Mouse (Mus musculus): ENCODE results near the gene Avil. TPM values are rescaled to one million over a fixed set of nuclear protein-coding genes. Genes with fewer than 3 reads are reported as not detected.

Avil gene
- total and polyA plus RNA-seq, 3 experiments, result 2.7 to 20.0 (median 8.2) TPM

DNA sequence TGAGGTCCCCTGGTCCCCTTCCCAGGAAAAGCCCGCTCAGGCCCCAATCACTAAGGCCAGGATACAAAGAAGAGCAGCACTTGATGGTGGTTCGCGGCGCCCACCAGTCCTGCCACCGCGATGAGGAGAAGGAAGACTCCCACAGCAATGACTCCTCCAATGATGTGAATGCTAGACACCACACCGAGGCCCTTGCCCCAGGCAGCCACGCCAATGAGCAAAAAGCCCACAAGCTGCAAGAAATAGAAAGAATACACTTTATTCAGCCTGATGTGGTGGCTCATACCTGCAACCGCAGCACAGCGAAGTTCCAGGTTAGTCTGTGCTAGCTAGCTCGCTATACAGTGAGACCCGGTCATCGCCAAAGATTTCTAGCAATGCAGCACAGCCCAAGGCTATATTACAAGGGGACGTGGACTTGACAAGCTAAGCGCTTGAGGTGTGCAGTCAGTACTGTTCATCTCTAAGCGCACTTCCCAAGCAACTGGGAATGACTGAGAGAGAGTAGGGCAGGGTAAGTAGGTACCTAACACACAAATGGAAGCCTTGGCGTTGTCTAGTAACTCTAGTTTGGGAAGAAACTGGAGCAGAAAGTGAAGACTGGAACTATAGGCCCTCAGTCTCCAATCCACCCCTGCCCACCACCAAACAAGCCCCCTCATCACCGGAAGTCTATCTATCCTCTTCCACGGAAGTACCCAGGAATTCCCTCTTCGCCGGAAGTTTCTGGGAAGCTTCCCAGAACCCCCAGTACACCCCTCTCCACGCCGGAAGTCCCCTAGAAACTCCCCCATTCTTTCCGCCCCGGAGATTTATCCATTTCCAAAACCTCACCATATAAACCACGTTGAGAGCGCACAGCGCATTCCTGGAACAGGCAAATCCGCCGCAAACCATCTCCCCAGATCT lies 69.0 kb downstream of the Avil start:
- in situ Hi-C loops (cut with MboI; ENCODE audit: low pct_ligation_motif_present, low pct_unique_long_range_greater_than_20kb, low sequenced_read_pairs) (no loop called here), dilution Hi-C loops (cut with MboI; ENCODE audit: extremely low pct_ligation_motif_present, extremely low pct_unique_long_range_greater_than_20kb, low sequenced_read_pairs) (no loop called here)
- Histone ChIP-seq H3K4me3 (replicated peaks in 1 of 3; ENCODE audit: low read depth in 2 of 3, low read length in 2 of 3, poor library complexity in 1 of 3) (peak overlapping the region; percentile 66 to 87 (median 74)), H3K9ac (ENCODE audit: insufficient read depth, low read depth) (peak overlapping the region; percentile 97), H3K4me2 (ENCODE audit: insufficient read depth, low read depth, poor library complexity, severe bottlenecking) (peak overlapping the region; percentile 64), H3K79me2 (replicated peaks; ENCODE audit: control insufficient read depth, extremely low read depth, insufficient read depth, poor library complexity, severe bottlenecking) (peaks cover 16% of the 10 kb centered on the region), H3K27ac (ENCODE audit: insufficient read depth, low read depth) (peak overlapping the region; percentile 63), H3K9me3 (replicated peaks; ENCODE audit: low read length) (no peaks in the 10 kb centered on the region), H3K4me1 (ENCODE audit: control insufficient read depth in 1 of 2, insufficient read depth in 2 of 2) (peaks cover 10 to 43% of the 10 kb centered on the region in 2 experiments), H3K36me3 (replicated peaks in 1 of 2; ENCODE audit: control insufficient read depth in 1 of 2, insufficient read depth in 1 of 2, low read length in 1 of 2) (peaks cover 37 to 42% of the 10 kb centered on the region in 2 experiments), H3K27me3 (replicated peaks) (no peaks in the 10 kb centered on the region)
- TF ChIP-seq POLR2A (IDR thresholded peaks at IDR 0.05; ENCODE audit: low read depth, low read length) (peak; percentile 34; the same call in 1 of the 2 replicates), MAFK (IDR thresholded peaks at IDR 0.05; ENCODE audit: insufficient replicate concordance, low read length) (no peak), ELF1 (IDR thresholded peaks at IDR 0.05; ENCODE audit: low read depth, low read length) (peak; percentile 12; the same call in 1 of the 2 replicates), POLR2AphosphoS2 (IDR thresholded peaks at IDR 0.05; ENCODE audit: low read depth, low read length) (0 out of 2 replicates have a peak, but pooled peaks have one; percentile 16), KAT2A (IDR thresholded peaks at IDR 0.05; ENCODE audit: insufficient replicate concordance, low read length) (0 out of 2 replicates have a peak, but pooled peaks have one; percentile 19), IRF4 (IDR thresholded peaks at IDR 0.05; ENCODE audit: low read depth, low read length) (no peak), USF1 (IDR thresholded peaks at IDR 0.05; ENCODE audit: low read depth, low read length) (no peak), BHLHE40 (IDR thresholded peaks at IDR 0.05; ENCODE audit: low read depth, low read length) (no peak), TCF12 (IDR thresholded peaks at IDR 0.05; ENCODE audit: low read depth, low read length) (peak; percentile 34; the same call in 1 of the 2 replicates)
- DNase-seq (ENCODE audit: extremely low read depth), result peak; percentile 27

Other genes starting within 250 kb of the Avil start
- 16.7 and 19.8 TPM in 2 replicates for gene Atp23, start 99.4 kb upstream of the Avil start, total RNA-seq (2012; rRNA removed)
- gene Atp23, start 99.4 kb upstream of the Avil start, total RNA-seq (2014; rRNA removed), result 15.4 and 17.2 TPM in 2 replicates
- 16.9 and 18.9 TPM in 2 replicates for gene Atp23, start 99.4 kb upstream of the Avil start, polyA plus RNA-seq (2012; ENCODE audit: insufficient read length, low read depth)
- 13.2 and 20.2 TPM in 2 replicates for gene Ctdsp2, start 22.0 kb upstream of the Avil start, total RNA-seq (2012; rRNA removed)
- gene Ctdsp2, start 22.0 kb upstream of the Avil start, total RNA-seq (2014; rRNA removed), result 7.5 and 8.9 TPM in 2 replicates
- 17.7 and 21.9 TPM in 2 replicates for gene Ctdsp2, start 22.0 kb upstream of the Avil start, polyA plus RNA-seq (2012; ENCODE audit: insufficient read length, low read depth)
- gene Tsfm, start 30.1 kb downstream of the Avil start, total RNA-seq (2012; rRNA removed), result 72.0 and 78.0 TPM in 2 replicates
- gene Tsfm, start 30.1 kb downstream of the Avil start, total RNA-seq (2014; rRNA removed), result 88.9 and 93.9 TPM in 2 replicates
- gene Tsfm, start 30.1 kb downstream of the Avil start, polyA plus RNA-seq (2012; ENCODE audit: insufficient read length, low read depth), result 53.0 and 53.2 TPM in 2 replicates
- 28.4 and 32.7 TPM in 2 replicates for gene Mettl1, start 40.7 kb downstream of the Avil start, total RNA-seq (2012; rRNA removed)
- 19.6 and 21.6 TPM in 2 replicates for gene Mettl1, start 40.7 kb downstream of the Avil start, total RNA-seq (2014; rRNA removed)
- 44.0 and 49.4 TPM in 2 replicates for gene Mettl1, start 40.7 kb downstream of the Avil start, polyA plus RNA-seq (2012; ENCODE audit: insufficient read length, low read depth)
- gene Eef1akmt3, start 40.8 kb downstream of the Avil start, total RNA-seq (2012; rRNA removed), result 0.76 and 0.98 TPM in 2 replicates
- 0.62 and 0.78 TPM in 2 replicates for gene Eef1akmt3, start 40.8 kb downstream of the Avil start, total RNA-seq (2014; rRNA removed)
- gene Eef1akmt3, start 40.8 kb downstream of the Avil start, polyA plus RNA-seq (2012; ENCODE audit: insufficient read length, low read depth), result 1.1 and 1.2 TPM in 2 replicates
- 0.34 and 0.42 TPM in 2 replicates for gene Cyp27b1, start 47.5 kb downstream of the Avil start, total RNA-seq (2012; rRNA removed)
- gene Cyp27b1, start 47.5 kb downstream of the Avil start, total RNA-seq (2014; rRNA removed), result 0.32 TPM in 2 replicates
- gene Cyp27b1, start 47.5 kb downstream of the Avil start, polyA plus RNA-seq (2012; ENCODE audit: insufficient read length, low read depth), result 0.89 and 1.4 TPM in 2 replicates
- 3.4 and 3.6 TPM in 2 replicates for gene March9, start 59.5 kb downstream of the Avil start, total RNA-seq (2012; rRNA removed)
- 0.58 and 0.68 TPM in 2 replicates for gene March9, start 59.5 kb downstream of the Avil start, total RNA-seq (2014; rRNA removed)
- 0.97 and 1.0 TPM in 2 replicates for gene March9, start 59.5 kb downstream of the Avil start, polyA plus RNA-seq (2012; ENCODE audit: insufficient read length, low read depth)
- 257 and 304 TPM in 2 replicates for gene Cdk4, start 62.8 kb downstream of the Avil start, total RNA-seq (2012; rRNA removed)
- 799 and 864 TPM in 2 replicates for gene Cdk4, start 62.8 kb downstream of the Avil start, total RNA-seq (2014; rRNA removed)
- gene Cdk4, start 62.8 kb downstream of the Avil start, polyA plus RNA-seq (2012; ENCODE audit: insufficient read length, low read depth), result 839 and 921 TPM in 2 replicates
- 81.5 and 85.9 TPM in 2 replicates for gene Tspan31, start 69.6 kb downstream of the Avil start, total RNA-seq (2012; rRNA removed)
- 110 and 148 TPM in 2 replicates for gene Tspan31, start 69.6 kb downstream of the Avil start, total RNA-seq (2014; rRNA removed)
- gene Tspan31, start 69.6 kb downstream of the Avil start, polyA plus RNA-seq (2012; ENCODE audit: insufficient read length, low read depth), result 72.8 and 79.9 TPM in 2 replicates
- 43.5 and 46.0 TPM in 2 replicates for gene Agap2, start 74.6 kb downstream of the Avil start, total RNA-seq (2012; rRNA removed)
- gene Agap2, start 74.6 kb downstream of the Avil start, total RNA-seq (2014; rRNA removed), result 24.8 and 27.8 TPM in 2 replicates
- 26.1 and 27.8 TPM in 2 replicates for gene Agap2, start 74.6 kb downstream of the Avil start, polyA plus RNA-seq (2012; ENCODE audit: insufficient read length, low read depth)
- 81.1 and 82.7 TPM in 2 replicates for gene Os9, start 120.4 kb downstream of the Avil start, total RNA-seq (2012; rRNA removed)
- 41.0 and 42.8 TPM in 2 replicates for gene Os9, start 120.4 kb downstream of the Avil start, total RNA-seq (2014; rRNA removed)
- 61.9 and 78.2 TPM in 2 replicates for gene Os9, start 120.4 kb downstream of the Avil start, polyA plus RNA-seq (2012; ENCODE audit: insufficient read length, low read depth)
- 15.5 and 17.5 TPM in 2 replicates for gene B4galnt1, start 164.5 kb downstream of the Avil start, total RNA-seq (2012; rRNA removed)
- gene B4galnt1, start 164.5 kb downstream of the Avil start, total RNA-seq (2014; rRNA removed), result 0.74 and 0.98 TPM in 2 replicates
- gene B4galnt1, start 164.5 kb downstream of the Avil start, polyA plus RNA-seq (2012; ENCODE audit: insufficient read length, low read depth), result 1.9 and 2.3 TPM in 2 replicates
- 1.2 and 1.7 TPM in 2 replicates for gene Slc26a10, start 179.9 kb downstream of the Avil start, total RNA-seq (2012; rRNA removed)
- 0.05 TPM in 2 replicates for gene Slc26a10, start 179.9 kb downstream of the Avil start, total RNA-seq (2014; rRNA removed)
- 0.16 and 0.44 TPM in 2 replicates for gene Slc26a10, start 179.9 kb downstream of the Avil start, polyA plus RNA-seq (2012; ENCODE audit: insufficient read length, low read depth)
- gene Arhgef25, start 189.4 kb downstream of the Avil start, total RNA-seq (2012; rRNA removed), result 8.6 and 8.7 TPM in 2 replicates
- 3.3 and 4.0 TPM in 2 replicates for gene Arhgef25, start 189.4 kb downstream of the Avil start, total RNA-seq (2014; rRNA removed)
- gene Arhgef25, start 189.4 kb downstream of the Avil start, polyA plus RNA-seq (2012; ENCODE audit: insufficient read length, low read depth), result 8.3 and 11.1 TPM in 2 replicates
- gene Dtx3, start 195.0 kb downstream of the Avil start, total RNA-seq (2012; rRNA removed), result 26.9 and 27.6 TPM in 2 replicates
- gene Dtx3, start 195.0 kb downstream of the Avil start, total RNA-seq (2014; rRNA removed), result 18.9 and 19.2 TPM in 2 replicates
- gene Dtx3, start 195.0 kb downstream of the Avil start, polyA plus RNA-seq (2012; ENCODE audit: insufficient read length, low read depth), result 51.2 and 54.4 TPM in 2 replicates
- 22.7 TPM in 2 replicates for gene Pip4k2c, start 210.9 kb downstream of the Avil start, total RNA-seq (2012; rRNA removed)
- 12.5 and 13.3 TPM in 2 replicates for gene Pip4k2c, start 210.9 kb downstream of the Avil start, total RNA-seq (2014; rRNA removed)
- 23.3 and 24.7 TPM in 2 replicates for gene Pip4k2c, start 210.9 kb downstream of the Avil start, polyA plus RNA-seq (2012; ENCODE audit: insufficient read length, low read depth)